Mouse (Mus musculus) limb, embryonic 14.5 days (tissue): ENCODE results near the gene Ddx20. TPM values are rescaled to one million over a fixed set of nuclear protein-coding genes. Genes with fewer than 3 reads are reported as not detected.

Experiments used
- ATAC-seq: fragments of 200-750 bp; cut with Nextera tagmentation; 2 replicates; pipeline ENCODE4 v1.8.0; 2017; ENCODE audit warnings: low read depth, moderate number of reproducible peaks, moderate TSS enrichment; ENCODE audit not compliant: low FRiP score
- DNase-seq: peaks from one replicate; pipeline ENCODE4 v3.0.0-alpha.2; 2015; ENCODE audit warnings: low spot score
- H3K27ac ChIP-seq: fragments of 300-500 bp; sonication (generic); replicated peaks from 2 replicates; pipeline ENCODE4 v1.5.1; 2014; ENCODE audit warnings: low read depth, mild to moderate bottlenecking, low read length, moderate library complexity, mixed read lengths
- H3K27me3 ChIP-seq: fragments of 300-500 bp; sonication (generic); 2 replicates; pipeline ENCODE4 v1.6.1; 2014; ENCODE audit warnings: low read length, mixed read lengths; ENCODE audit not compliant: control insufficient read depth, insufficient read depth
- H3K36me3 ChIP-seq: fragments of 300-500 bp; sonication (generic); 2 replicates; pipeline ENCODE4 v1.6.1; 2014; ENCODE audit warnings: mild to moderate bottlenecking, low read length, moderate library complexity, mixed read lengths; ENCODE audit not compliant: control insufficient read depth, insufficient read depth
- H3K4me1 ChIP-seq: fragments of 300-500 bp; sonication (generic); 2 replicates; pipeline ENCODE4 v1.6.1; 2014; ENCODE audit warnings: antibody characterized with exemption, low read length, mixed read lengths; ENCODE audit not compliant: control insufficient read depth, insufficient read depth
- H3K4me2 ChIP-seq: fragments of 300-500 bp; sonication (generic); replicated peaks from 2 replicates; pipeline ENCODE4 v1.6.1; 2014; ENCODE audit warnings: low read depth, mild to moderate bottlenecking, low read length, moderate library complexity; ENCODE audit not compliant: severe bottlenecking
- H3K4me3 ChIP-seq: fragments of 300-500 bp; sonication (generic); replicated peaks from 2 replicates; pipeline ENCODE4 v1.5.1; 2014; ENCODE audit warnings: low read length
- H3K9ac ChIP-seq: fragments of 300-500 bp; sonication (generic); 2 replicates; pipeline ENCODE4 v1.6.1; 2014; ENCODE audit warnings: mild to moderate bottlenecking, low read depth, low read length, moderate library complexity; ENCODE audit not compliant: severe bottlenecking
- H3K9me3 ChIP-seq: fragments of 300-500 bp; sonication (generic); 2 replicates; pipeline ENCODE4 v1.6.1; 2016; ENCODE audit warnings: low read length; ENCODE audit not compliant: control insufficient read depth
- POLR2A ChIP-seq: fragments of 200-500 bp; IDR thresholded peaks from 2 replicates; pipeline ENCODE4 v1.8.0; 2012; ENCODE audit warnings: inconsistent platforms, mild to moderate bottlenecking, moderate library complexity, borderline replicate concordance; ENCODE audit not compliant: insufficient read depth, insufficient read length; ENCODE audit errors: extremely low read depth
- WGBS: fragments of 180-500 bp; shearing (Covaris S2); extraction: QIAGEN DNeasy Blood & Tissue Kit; methylation state at CpG from one replicate; pipeline ENCODE4 v1.1.7; 2014; 5-methylcytosine and 5-hydroxymethylcytosine counted together
- polyA plus RNA-seq, 2 experiments: library from polyadenylated mRNA; depleted of rRNA in 1 of 2; stranded (reverse) in 1 of 2; unstranded in 1 of 2; fragments of >200 nt; fragmentation: Nextera tagmentation in 1 of 2; extraction: Ambion mirVana in 1 of 2; gene quantifications; 2 replicates each; pipeline versions ENCODE4 v1.2.1 to v1.2.3; 2012 to 2014

The Ddx20 gene
- polyA plus RNA-seq, 2 experiments = 19.8 to 28.8 TPM

DNA sequence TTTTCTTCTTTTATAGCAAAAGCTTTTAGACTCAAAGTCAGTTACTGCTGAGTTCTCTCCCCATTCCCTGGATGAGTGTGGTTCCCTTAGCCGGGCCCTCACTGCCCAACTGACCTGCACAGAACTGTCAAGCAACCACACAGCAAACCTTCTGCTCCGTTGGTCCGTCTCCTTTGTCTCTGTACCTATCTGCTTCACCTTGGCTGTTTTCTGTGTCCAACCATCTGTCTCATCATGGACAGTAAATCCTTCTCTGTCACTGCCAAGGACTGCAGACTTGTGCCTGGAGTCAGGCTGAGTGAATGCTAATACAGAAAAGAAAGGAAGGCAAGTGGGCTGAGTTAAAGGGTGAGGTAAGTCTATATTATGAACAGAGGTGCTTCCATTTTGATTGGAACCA lies 17.6 kb downstream of the Ddx20 start:
- WGBS = 84% methylated on average over 3 of the region's 3 CpGs
- ATAC-seq = no peak
- TF ChIP-seq POLR2A = no peak
- no peaks in the 10 kb centered on the region for H3K9me3 ChIP-seq
- H3K4me1 ChIP-seq = no peaks in the 10 kb centered on the region
- no peaks in the 10 kb centered on the region for H3K36me3 ChIP-seq
- DNase-seq = no peak
- no peaks in the 10 kb centered on the region for H3K27me3 ChIP-seq
- no peak overlapping the region for H3K4me3 ChIP-seq
- H3K27ac ChIP-seq = no peak overlapping the region
- H3K4me2 ChIP-seq = no peak overlapping the region
- no peak overlapping the region for H3K9ac ChIP-seq

DNA sequence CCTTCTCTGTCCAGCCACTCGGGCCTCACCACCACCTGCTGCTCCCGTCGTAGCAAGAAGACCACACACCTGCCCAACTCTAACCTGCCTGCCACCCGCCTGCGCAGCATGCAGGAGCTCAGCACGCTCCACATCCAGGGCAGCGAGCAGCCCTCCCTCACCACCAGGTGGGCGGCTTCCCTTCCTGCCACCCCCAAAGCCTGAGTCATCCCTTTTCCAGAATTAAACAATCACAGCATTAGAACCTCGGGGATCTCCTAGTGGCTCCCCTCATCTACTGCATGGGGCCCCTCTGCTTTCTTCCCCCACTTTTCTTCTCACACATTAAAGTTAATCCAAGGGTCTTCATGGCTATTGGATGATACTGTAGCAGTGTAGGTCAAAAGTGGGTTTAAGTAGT lies 19.2 kb downstream of the Ddx20 start:
- no peak overlapping the region for H3K4me3 ChIP-seq
- no peak for DNase-seq
- TF ChIP-seq POLR2A = no peak
- ATAC-seq = no peak
- no peak overlapping the region for H3K27ac ChIP-seq
- no peak overlapping the region for H3K9ac ChIP-seq
- H3K36me3 ChIP-seq = no peaks in the 10 kb centered on the region
- H3K27me3 ChIP-seq = no peaks in the 10 kb centered on the region
- H3K4me1 ChIP-seq = no peaks in the 10 kb centered on the region
- H3K4me2 ChIP-seq = no peak overlapping the region
- no peaks in the 10 kb centered on the region for H3K9me3 ChIP-seq
- 34% methylated on average over 9 of the region's 9 CpGs for WGBS

DNA sequence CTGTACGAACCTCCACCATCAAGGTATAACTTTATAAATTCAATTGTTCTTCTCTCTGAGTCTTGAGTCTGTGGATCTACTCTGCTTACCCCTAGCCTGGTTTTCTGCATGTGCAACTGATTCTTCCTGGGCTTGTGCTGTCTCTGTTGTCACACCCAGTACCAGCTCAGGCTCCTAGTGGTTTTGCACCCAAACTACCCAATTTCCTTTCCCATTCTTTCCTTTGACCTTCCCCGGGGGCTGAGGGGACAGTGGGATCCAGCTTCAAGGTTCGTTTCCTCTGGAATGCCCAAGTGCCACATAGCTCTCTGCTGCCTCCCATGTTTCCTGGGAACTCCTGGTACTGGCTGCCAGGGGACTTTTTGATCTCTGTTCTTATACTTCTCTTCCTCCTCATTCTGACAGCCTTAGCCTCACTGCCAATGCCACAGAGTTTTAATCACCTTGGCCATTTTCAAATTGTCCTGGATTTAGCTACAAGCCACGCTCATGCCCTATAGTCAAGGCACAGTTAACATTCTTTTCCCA lies 20.3 kb downstream of the Ddx20 start:
- Histone ChIP-seq H3K4me3 (no peak overlapping the region), H3K9me3 (no peaks in the 10 kb centered on the region), H3K9ac (no peak overlapping the region), H3K36me3 (no peaks in the 10 kb centered on the region), H3K27ac (no peak overlapping the region), H3K4me1 (no peaks in the 10 kb centered on the region), H3K4me2 (no peak overlapping the region), H3K27me3 (no peaks in the 10 kb centered on the region)
- DNase-seq = no peak
- 71% methylated on average over 4 of the region's 4 CpGs for WGBS
- TF ChIP-seq POLR2A = no peak
- no peak for ATAC-seq

DNA sequence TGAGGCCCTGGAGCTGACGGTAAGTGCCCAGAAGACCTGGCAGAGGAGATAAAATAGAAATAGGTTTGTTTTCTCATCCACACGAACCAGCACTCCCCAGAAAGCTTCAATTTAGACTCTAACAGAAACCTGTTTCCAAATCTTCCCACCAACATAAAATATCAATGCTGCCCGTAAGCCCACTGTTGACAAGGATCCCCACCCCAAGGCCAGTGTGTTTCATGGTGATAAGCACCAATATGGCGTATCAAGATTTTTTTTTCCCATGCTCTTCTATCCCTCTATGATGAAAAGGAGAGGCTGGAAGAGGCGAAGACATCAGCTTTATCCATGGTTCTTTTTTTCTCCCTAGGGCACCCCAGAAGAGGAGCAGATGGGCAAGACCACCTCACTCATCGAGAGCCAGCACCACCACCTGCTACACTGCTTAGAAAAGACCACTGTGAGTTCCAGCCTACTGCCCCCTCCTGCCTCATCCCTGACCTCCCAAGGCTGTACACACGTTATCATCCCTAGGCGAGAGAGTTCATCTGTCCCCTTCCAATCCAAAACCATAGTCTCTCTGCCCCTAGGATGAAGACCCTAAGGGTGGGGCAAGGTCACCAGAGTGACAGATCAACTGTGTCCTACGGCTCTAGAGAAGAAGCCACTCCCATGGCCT lies 22.1 kb downstream of the Ddx20 start:
- WGBS = 77% methylated on average over 9 of the region's 9 CpGs
- H3K36me3 ChIP-seq = no peaks in the 10 kb centered on the region
- TF ChIP-seq POLR2A = no peak
- H3K27me3 ChIP-seq = no peaks in the 10 kb centered on the region
- no peak overlapping the region for H3K27ac ChIP-seq
- no peak overlapping the region for H3K9ac ChIP-seq
- H3K4me1 ChIP-seq = no peaks in the 10 kb centered on the region
- ATAC-seq (no peak), DNase-seq (no peak)
- no peaks in the 10 kb centered on the region for H3K9me3 ChIP-seq
- no peak overlapping the region for H3K4me2 ChIP-seq
- no peak overlapping the region for H3K4me3 ChIP-seq

DNA sequence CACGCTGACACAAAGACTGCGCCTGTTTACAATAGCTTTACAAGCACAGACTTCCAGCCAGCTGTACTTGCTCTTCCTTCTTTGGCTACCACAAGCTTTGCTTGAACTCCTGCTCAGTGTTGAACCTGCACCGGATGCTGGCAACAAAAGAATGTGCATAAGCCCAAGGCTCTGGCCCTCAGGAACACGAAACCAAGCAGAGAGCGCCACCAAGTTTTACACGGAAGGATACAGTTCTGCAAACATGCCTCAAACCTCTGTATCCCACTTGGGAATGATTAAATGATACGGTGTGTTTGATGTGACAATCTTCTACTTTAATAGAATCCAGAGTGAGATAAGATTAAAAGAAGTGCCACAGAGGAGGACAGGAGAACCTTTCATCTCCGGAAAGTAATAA lies 24.3 kb downstream of the Ddx20 start:
- no peak for TF ChIP-seq POLR2A
- Histone ChIP-seq H3K9me3 (no peaks in the 10 kb centered on the region), H3K27me3 (no peaks in the 10 kb centered on the region), H3K36me3 (no peaks in the 10 kb centered on the region), H3K4me2 (no peak overlapping the region), H3K9ac (no peak overlapping the region), H3K4me1 (no peaks in the 10 kb centered on the region), H3K27ac (no peak overlapping the region), H3K4me3 (no peak overlapping the region)
- WGBS = 64% methylated on average over 8 of the region's 8 CpGs
- ATAC-seq = no peak
- no peak for DNase-seq
